Mouse (Mus musculus): ENCODE data around the gene Nrip2. TPM values are rescaled to one million over a fixed set of nuclear protein-coding genes. Genes with fewer than 3 reads are reported as not detected.
A peak's percentile ranks its signal among the peaks of the same experiment; 100 is the strongest.

Gene Nrip2
- polyA plus RNA-seq (2016; fragmentation: Nextera tagmentation; extraction: Ambion mirVana) = 4.6 and 4.8 TPM in 2 replicates

DNA sequence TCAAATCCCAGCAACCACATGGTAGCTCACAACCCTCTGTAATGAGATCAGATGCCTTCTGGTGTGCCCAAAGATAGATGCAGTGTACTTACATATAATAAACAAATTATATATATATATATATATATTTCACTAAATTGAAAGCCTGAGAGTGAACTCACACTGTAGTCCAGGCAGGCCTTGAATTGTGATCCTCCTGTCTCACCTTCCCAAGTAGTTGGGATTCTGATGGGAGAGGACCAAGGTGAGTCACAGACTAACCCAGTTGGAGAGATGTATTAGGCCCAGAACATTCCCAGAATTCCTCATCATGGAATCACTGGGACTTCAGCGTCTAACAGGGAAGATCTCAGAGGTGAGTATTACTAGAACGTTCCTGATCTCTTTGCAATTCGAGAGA lies at the start of gene Nrip2:
Gene Nrip2 (plus strand): TSS at position 301 of the 400 bp plus-strand sequence.
- peak within 1 kb of the TSS; percentile 18 for H3K4me3 ChIP-seq
- H3K4me1 ChIP-seq = peaks cover 10% of the 10 kb centered on the region; the same call in 1 of the 2 replicates
- H3K9ac ChIP-seq = 0 out of 2 replicates have a peak within 1 kb of the TSS, but pooled peaks have one; percentile 21
- no peak within 1 kb of the TSS for H3K27ac ChIP-seq
- H3K4me2 ChIP-seq (replicated peaks) = peak within 1 kb of the TSS; percentile 43
- WGBS = 79% methylated on average over 3 of the region's 3 CpGs
- no peak for ATAC-seq (ENCODE audit: low FRiP score, low read depth)
- H3K36me3 ChIP-seq = no peaks in the 10 kb centered on the region
- H3K9me3 ChIP-seq = no peaks in the 10 kb centered on the region
- H3K27me3 ChIP-seq (replicated peaks) = no peaks in the 10 kb centered on the region

DNA sequence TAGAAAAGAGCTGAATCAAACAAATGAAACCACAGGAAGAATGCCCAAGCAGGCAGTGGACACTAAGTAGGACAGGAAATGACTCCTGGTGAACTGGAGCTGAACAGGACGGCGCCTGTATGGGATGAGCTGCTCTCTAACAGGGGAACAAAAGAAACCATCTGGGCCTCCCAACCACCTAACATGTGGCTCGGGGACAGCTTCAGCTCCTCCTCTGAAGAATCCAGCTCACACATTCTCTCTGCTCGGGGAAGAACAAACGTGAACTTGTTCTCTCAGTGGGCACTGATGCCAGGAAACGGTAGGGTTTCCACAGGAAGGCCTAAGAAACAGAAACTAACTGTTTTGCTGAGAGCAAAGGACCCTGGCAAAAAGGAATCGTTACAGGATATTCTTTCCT lies 49.4 kb upstream of the Nrip2 start:
- Histone ChIP-seq H3K36me3 (peaks cover 8% of the 10 kb centered on the region; the same call in 1 of the 2 replicates), H3K9me3 (no peaks in the 10 kb centered on the region), H3K4me1 (peaks cover 3% of the 10 kb centered on the region; the same call in 1 of the 2 replicates), H3K27ac (no peak overlapping the region), H3K4me3 (no peak overlapping the region), H3K27me3 (replicated peaks) (no peaks in the 10 kb centered on the region), H3K9ac (no peak overlapping the region), H3K4me2 (replicated peaks) (no peak overlapping the region)
- 0 out of 2 replicates have a peak, but pooled peaks have one; percentile 56 for ATAC-seq (ENCODE audit: low FRiP score, low read depth)
- whole genome bisulfite sequencing = 44% methylated on average over 7 of the region's 7 CpGs

DNA sequence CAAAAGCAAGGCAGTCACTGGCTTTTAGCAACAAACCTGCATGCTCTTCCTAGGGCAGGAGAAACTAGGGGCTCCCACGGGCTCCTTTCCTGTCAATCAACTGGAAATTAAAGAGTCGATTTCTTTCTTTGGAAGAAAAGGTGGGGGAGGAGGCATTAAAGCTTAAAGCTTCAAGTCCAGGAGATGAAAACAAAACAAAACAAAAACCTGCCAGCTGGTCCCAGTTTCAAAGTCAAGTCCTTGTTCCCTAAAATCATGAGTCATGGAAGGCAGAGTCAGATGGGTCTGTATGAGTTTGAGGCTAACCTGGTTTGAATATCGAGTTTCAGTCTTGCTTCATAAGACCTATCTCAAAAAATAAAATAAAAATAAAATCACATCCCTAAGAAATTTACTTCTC lies 45.0 kb upstream of the Nrip2 start:
- Histone ChIP-seq H3K27ac (no peak overlapping the region), H3K9me3 (no peaks in the 10 kb centered on the region), H3K4me3 (no peak overlapping the region), H3K9ac (no peak overlapping the region), H3K27me3 (replicated peaks) (no peaks in the 10 kb centered on the region), H3K4me1 (peaks cover 10% of the 10 kb centered on the region), H3K4me2 (replicated peaks) (peak overlapping the region; percentile 74; the same call in 1 of the 2 replicates), H3K36me3 (peaks cover 32% of the 10 kb centered on the region)
- 72% methylated on average over 3 of the region's 3 CpGs for WGBS
- ATAC-seq (ENCODE audit: low FRiP score, low read depth) = no peak

DNA sequence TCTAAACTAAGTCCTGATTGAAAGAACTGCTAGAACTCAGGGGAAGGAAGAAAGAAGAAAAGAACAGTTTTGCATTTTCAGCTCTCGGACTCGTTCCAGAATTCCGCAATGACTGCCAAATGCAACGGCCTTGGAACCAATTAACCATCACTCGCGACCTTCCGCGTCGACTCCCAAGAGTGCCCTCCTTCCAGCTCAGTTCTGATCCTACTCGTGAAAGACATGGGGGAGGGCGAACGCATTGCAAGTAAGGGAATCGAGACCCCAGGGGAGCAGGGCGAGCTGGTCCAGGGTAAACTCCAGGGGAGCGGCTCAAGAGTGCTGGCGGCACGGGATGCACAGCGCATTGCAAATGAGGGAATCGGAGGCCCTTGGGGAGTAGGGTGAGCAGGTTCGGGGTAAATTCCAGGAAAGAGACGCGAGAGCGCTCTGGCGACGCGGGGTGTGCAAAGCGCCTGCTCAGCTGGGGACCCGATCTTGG lies 43.9 kb upstream of the Nrip2 start:
- ATAC-seq (ENCODE audit: low FRiP score, low read depth) = peak; percentile 66
- Histone ChIP-seq H3K27me3 (replicated peaks) (no peaks in the 10 kb centered on the region), H3K36me3 (peaks cover 32% of the 10 kb centered on the region), H3K4me3 (peak overlapping the region; percentile 83), H3K4me2 (replicated peaks) (peak overlapping the region; percentile 74), H3K9ac (peak overlapping the region; percentile 83), H3K27ac (peak overlapping the region; percentile 66), H3K9me3 (no peaks in the 10 kb centered on the region), H3K4me1 (peaks cover 10% of the 10 kb centered on the region)
- under 1% methylated on average over 28 of the region's 28 CpGs for WGBS

DNA sequence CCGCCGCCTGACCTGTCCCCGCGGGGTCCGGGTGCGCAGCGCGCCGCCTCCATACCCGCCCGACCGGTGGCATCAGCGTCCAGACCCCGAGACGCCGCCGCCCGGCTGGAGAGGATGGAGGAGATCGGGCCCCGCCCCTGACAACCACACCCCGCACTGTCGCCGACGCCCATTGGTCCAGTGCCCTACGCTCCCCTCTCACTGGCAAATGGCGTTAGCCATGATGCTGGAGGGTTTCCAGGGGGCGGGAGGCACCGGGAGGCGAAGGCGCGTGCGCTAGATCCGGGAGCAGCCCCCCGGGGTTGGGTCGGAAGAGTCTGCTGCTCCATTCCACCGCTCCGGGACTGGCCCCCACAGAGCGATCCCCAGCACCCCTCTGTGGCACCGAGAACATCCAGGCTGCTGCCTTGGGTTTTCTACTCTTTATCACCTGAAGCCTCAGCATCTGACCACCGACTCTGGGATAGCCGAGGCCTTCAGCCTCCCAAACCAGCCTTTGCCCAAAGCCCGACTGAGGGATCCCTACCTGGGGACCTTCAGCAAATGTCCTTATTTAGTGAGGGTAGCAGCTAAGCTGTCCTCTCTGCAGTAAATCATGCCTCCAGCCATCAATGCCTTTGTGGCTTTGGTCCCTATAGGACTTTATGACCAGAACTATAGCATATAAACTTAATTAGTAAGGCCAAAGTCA lies 43.2 kb upstream of the Nrip2 start, which contains the start of gene Tulp3:
Gene Tulp3 (minus strand): TSS at position 126 of the 691 bp plus-strand sequence.
- 0% methylated on average over 42 of the region's 42 CpGs for WGBS
- peaks cover 27% of the 10 kb centered on the region for H3K36me3 ChIP-seq
- peaks cover 13% of the 10 kb centered on the region for H3K4me1 ChIP-seq
- H3K4me3 ChIP-seq = peak within 1 kb of the TSS; percentile 83
- H3K9ac ChIP-seq = peak within 1 kb of the TSS; percentile 83
- peak within 1 kb of the TSS; percentile 74 for H3K4me2 ChIP-seq (replicated peaks)
- H3K9me3 ChIP-seq = no peaks in the 10 kb centered on the region
- H3K27me3 ChIP-seq (replicated peaks) = no peaks in the 10 kb centered on the region
- H3K27ac ChIP-seq = peak within 1 kb of the TSS; percentile 66
- ATAC-seq (ENCODE audit: low FRiP score, low read depth) = peak; percentile 98

DNA sequence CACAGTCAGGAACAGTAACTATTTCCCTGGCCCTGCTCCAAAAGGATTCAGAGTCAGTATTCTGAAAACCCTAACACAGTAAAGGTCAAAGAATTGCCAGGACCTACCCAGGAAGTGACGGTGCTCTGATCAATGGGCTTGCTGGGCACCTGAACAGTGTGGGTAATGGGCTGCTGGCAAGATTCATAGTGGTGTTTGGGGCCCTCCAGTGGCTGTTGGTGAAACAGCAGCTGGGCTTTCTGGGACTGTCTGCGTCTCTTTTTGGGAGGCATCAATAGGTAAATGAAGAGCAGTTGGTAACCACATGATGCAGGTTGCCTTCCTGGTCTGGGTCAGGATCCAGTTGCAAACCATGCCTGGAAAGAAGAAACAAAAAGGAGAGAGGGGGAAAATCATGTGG lies 40.1 kb upstream of the Nrip2 start:
- H3K4me1 ChIP-seq = peaks cover 29% of the 10 kb centered on the region
- 19% methylated on average over 2 of the region's 2 CpGs for WGBS
- H3K27me3 ChIP-seq (replicated peaks) = no peaks in the 10 kb centered on the region
- no peaks in the 10 kb centered on the region for H3K9me3 ChIP-seq
- no peak overlapping the region for H3K27ac ChIP-seq
- H3K9ac ChIP-seq = no peak overlapping the region
- ATAC-seq (ENCODE audit: low FRiP score, low read depth) = no peak
- H3K36me3 ChIP-seq = peaks cover 24% of the 10 kb centered on the region
- no peak overlapping the region for H3K4me2 ChIP-seq (replicated peaks)
- no peak overlapping the region for H3K4me3 ChIP-seq

DNA sequence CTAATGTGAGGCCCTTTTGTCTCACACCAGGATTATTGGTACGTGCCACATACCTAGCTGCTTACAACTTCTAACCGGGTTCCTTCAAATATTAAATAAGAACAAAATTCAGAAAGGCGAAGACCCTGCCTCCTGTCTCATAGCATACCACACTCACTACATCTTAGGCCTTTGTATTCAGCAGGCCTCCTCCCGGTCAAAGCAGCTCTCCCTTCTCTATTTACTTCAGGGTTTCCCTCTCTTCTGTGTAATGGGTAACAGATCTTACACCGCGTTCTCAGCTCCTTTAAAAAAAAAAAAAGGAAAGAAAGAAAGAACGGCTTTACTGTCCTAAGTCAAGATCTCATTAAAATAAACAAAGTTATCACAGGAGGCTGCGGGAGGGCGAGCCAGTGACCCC lies 37.2 kb upstream of the Nrip2 start:
- ATAC-seq (ENCODE audit: low FRiP score, low read depth) = no peak
- peaks cover 19% of the 10 kb centered on the region for H3K4me1 ChIP-seq
- peaks cover 31% of the 10 kb centered on the region for H3K36me3 ChIP-seq
- H3K27me3 ChIP-seq (replicated peaks) = no peaks in the 10 kb centered on the region
- H3K4me3 ChIP-seq = peak overlapping the region; percentile 84
- WGBS = 18% methylated on average over 9 of the region's 9 CpGs
- H3K27ac ChIP-seq = peak overlapping the region; percentile 88
- H3K9me3 ChIP-seq = no peaks in the 10 kb centered on the region
- peak overlapping the region; percentile 87 for H3K9ac ChIP-seq
- peak overlapping the region; percentile 97 for H3K4me2 ChIP-seq (replicated peaks)

DNA sequence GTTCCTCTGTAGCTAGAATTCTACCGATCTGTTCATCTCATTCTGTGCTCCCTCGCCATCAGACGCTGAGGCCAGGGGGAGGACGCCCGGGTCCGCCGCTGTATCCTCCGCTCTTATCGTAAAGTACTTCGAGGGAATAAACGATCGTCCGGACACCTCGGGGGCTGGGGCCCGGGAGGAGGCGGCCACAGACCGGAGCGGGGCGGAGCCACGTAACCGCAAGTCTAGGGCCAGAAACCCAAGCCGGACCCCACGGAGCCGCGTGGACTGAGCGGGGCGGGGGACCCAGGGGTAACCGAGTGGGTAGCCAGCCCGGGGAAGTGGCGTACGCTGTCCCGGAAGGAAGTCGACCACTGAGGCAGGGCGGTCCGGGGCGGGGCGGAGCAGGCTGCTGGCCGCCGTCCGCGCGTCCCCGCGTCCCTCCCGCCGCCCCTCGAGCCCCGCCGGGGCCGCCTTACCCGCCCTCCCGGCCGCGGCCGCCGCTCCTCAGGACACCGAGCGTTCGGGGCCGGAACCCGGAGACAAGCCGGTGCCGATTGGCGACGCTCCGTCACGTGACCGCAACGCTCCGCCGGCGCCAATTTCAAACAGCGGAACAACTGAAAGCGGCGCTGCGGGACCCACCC lies 36.6 kb upstream of the Nrip2 start, which contains the start of the genes Rhno1 and Foxm1:
Gene Rhno1 (minus strand): TSS at position 531 of the 626 bp plus-strand sequence.
Gene Foxm1 (plus strand): TSS at position 587 of the 626 bp plus-strand sequence.
- Histone ChIP-seq H3K4me1 (peaks cover 19% of the 10 kb centered on the region), H3K4me3 (peak within 1 kb of the TSS; percentile 84), H3K27ac (peak within 1 kb of the TSS; percentile 88), H3K36me3 (peaks cover 30% of the 10 kb centered on the region), H3K27me3 (replicated peaks) (no peaks in the 10 kb centered on the region), H3K9ac (peak within 1 kb of the TSS; percentile 87), H3K9me3 (no peaks in the 10 kb centered on the region), H3K4me2 (replicated peaks) (peak within 1 kb of the TSS; percentile 97)
- ATAC-seq (ENCODE audit: low FRiP score, low read depth) = peak; percentile 88
- WGBS = under 1% methylated on average over 75 of the region's 76 CpGs

DNA sequence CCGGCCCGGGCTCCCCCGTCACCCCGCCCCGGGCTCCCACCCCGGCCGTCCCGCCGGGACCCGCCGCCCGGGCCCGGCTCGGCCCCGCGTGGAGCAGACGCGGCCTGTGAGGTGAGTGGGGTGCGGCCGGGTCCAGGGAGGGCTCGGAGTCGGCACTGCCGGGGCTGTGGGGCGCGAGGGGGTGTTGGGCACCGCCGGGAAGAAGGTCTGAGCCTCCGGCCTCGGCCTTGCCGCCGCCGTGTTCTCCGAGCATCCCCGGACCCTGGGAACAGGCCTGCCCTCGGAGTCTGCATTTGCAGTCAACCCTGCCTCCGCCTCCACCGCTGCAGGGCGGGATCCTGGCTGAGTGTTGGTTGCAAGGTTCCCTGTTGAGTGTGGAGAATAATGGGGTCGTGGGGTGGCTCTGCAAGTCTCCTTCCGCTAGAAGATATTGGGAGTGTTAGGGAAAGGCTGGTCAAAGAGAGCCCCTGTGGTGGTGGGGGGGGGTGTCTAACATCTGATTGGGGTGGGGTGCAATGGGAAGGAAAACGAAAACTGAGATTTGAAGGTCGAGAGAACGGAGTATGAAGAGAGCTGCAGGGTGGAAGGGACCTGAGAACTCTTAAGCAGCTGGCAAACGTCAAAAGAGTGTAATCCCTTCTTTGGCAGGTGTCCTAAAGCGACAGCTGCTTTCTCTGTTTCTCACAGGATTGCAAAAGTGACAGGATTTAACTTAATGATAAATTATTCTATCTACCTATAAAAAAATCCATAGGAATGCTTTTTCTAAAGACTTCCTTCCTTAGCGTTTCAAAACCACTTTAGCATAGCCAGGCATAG lies 35.9 kb upstream of the Nrip2 start:
- Histone ChIP-seq H3K4me3 (peak overlapping the region; percentile 84), H3K4me2 (replicated peaks) (peak overlapping the region; percentile 97), H3K27me3 (replicated peaks) (no peaks in the 10 kb centered on the region), H3K9me3 (no peaks in the 10 kb centered on the region), H3K36me3 (peaks cover 29% of the 10 kb centered on the region), H3K9ac (peak overlapping the region; percentile 87), H3K27ac (peak overlapping the region; percentile 88), H3K4me1 (peaks cover 19% of the 10 kb centered on the region)
- peak; percentile 70 for ATAC-seq (ENCODE audit: low FRiP score, low read depth)
- WGBS = 1% methylated on average over 46 of the region's 46 CpGs

DNA sequence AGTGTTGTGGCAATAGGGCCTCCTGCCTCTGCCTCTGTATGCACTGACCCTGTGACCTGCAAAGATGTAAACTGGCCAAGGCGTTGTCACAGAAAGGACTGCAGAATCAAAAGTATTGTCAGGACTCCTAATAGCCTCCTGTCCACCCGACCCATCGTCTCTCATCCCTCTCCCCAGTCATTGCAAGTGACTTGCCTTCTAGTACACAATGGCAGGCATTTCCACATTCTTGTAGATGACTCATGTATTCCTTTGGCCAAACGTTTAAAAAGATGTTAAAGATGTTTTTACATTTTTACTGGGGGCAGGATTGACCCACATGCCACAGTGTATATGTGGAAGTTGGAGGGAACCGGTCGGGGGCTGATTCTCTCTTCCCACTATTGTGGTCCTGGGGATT lies 34.4 kb upstream of the Nrip2 start:
- no peak overlapping the region for H3K9ac ChIP-seq
- peaks cover 30% of the 10 kb centered on the region for H3K36me3 ChIP-seq
- no peak overlapping the region for H3K27ac ChIP-seq
- H3K9me3 ChIP-seq = no peaks in the 10 kb centered on the region
- H3K4me1 ChIP-seq = peaks cover 19% of the 10 kb centered on the region
- H3K4me2 ChIP-seq (replicated peaks) = peak overlapping the region; percentile 19; the same call in 1 of the 2 replicates
- 76% methylated on average over 6 of the region's 6 CpGs for WGBS
- no peak for ATAC-seq (ENCODE audit: low FRiP score, low read depth)
- H3K4me3 ChIP-seq = no peak overlapping the region
- no peaks in the 10 kb centered on the region for H3K27me3 ChIP-seq (replicated peaks)

DNA sequence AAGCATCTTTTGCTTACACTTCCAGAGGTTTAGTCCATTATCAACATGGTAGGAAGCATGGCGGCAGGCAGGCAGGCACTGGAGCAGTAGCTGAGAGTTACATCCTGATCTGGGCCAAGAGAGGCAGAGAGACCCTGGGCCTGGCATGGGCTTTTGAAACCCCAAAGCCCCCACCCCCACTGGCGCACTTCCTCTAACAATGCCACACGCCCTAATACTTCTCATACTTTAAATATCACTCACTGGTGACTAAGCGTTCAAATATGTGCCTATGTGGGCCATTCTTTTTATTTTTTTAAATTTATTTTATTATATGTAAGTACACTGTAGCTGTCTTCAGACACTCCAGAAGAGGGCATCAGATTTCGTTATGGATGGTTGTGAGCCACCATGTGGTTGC lies 32.6 kb upstream of the Nrip2 start:
- no peaks in the 10 kb centered on the region for H3K27me3 ChIP-seq (replicated peaks)
- 96% methylated on average over 5 of the region's 5 CpGs for WGBS
- no peak overlapping the region for H3K4me2 ChIP-seq (replicated peaks)
- H3K9me3 ChIP-seq = no peaks in the 10 kb centered on the region
- peaks cover 48% of the 10 kb centered on the region for H3K36me3 ChIP-seq
- peaks cover 10% of the 10 kb centered on the region for H3K4me1 ChIP-seq
- H3K9ac ChIP-seq = no peak overlapping the region
- no peak overlapping the region for H3K27ac ChIP-seq
- H3K4me3 ChIP-seq = no peak overlapping the region
- no peak for ATAC-seq (ENCODE audit: low FRiP score, low read depth)
